In genomic region chr9:66126456-66127192, GRCm38 (mm10) we compare ENCODE assay signal across 7 mouse cellular contexts. TPM values are rescaled to one million over a fixed set of nuclear protein-coding genes. Genes with fewer than 3 reads are reported as not detected.
DNase-seq lines count a peak whose midpoint lies in the region; ATAC-seq and TF ChIP-seq lines count a peak whose summit lies in the region.

TSS of gene Snx1 (minus strand) at chr9:66126587.
TSS of gene Ciao2a (plus strand) at chr9:66126611.

- peaks cover 44% of the 10 kb centered on the region for H3K4me1 ChIP-seq in embryonic facial prominence, embryonic 10.5 days
- 0 out of 2 replicates have a peak, but pooled peaks cover 9% of the 10 kb centered on the region for H3K4me1 ChIP-seq in intestine, postnatal 0 days (replicated peaks; ENCODE audit: control insufficient read depth, insufficient read depth, low read length)
- peaks cover 33% of the 10 kb centered on the region for H3K4me1 ChIP-seq in midbrain, embryonic 12.5 days
- H3K4me1 ChIP-seq in small intestine, adult 2 months (ENCODE audit: control insufficient read depth, insufficient read depth, insufficient read length, low read length), result peaks cover 6% of the 10 kb centered on the region; the same call in 1 of the 2 replicates

- WGBS in embryonic facial prominence, embryonic 10.5 days, result 2% methylated on average over 34 of the region's 34 CpGs
- under 1% methylated on average over 34 of the region's 34 CpGs for WGBS in intestine, postnatal 0 days
- WGBS in midbrain, embryonic 12.5 days, result 2% methylated on average over 34 of the region's 34 CpGs
- under 1% methylated on average over 34 of the region's 34 CpGs for WGBS in small intestine, adult 2 months

- peak within 1 kb of the TSS; percentile 92 for H3K27ac ChIP-seq in embryonic facial prominence, embryonic 10.5 days (replicated peaks)
- peak within 1 kb of the TSS; percentile 65 for H3K27ac ChIP-seq in intestine, postnatal 0 days (ENCODE audit: low read depth, low read length)
- peak within 1 kb of the TSS; percentile 92 for H3K27ac ChIP-seq in midbrain, embryonic 12.5 days (replicated peaks)
- H3K27ac ChIP-seq in small intestine, adult 2 months (ENCODE audit: insufficient read depth, low read depth, low read length), result peak within 1 kb of the TSS; percentile 55

- TF ChIP-seq CTCF in intestine, postnatal 0 days (IDR thresholded peaks at IDR 0.05; ENCODE audit: low read depth), result peak; percentile 20; the same call in 1 of the 2 replicates
- TF ChIP-seq CTCF in small intestine, adult 2 months (IDR thresholded peaks at IDR 0.05; ENCODE audit: extremely low read depth, insufficient read length, insufficient replicate concordance, low read depth, low read length), result no peak

- peaks cover 17% of the 10 kb centered on the region for H3K36me3 ChIP-seq in embryonic facial prominence, embryonic 10.5 days (replicated peaks)
- H3K36me3 ChIP-seq in intestine, postnatal 0 days (ENCODE audit: control insufficient read depth, insufficient read depth), result peaks cover 13% of the 10 kb centered on the region; the same call in 1 of the 2 replicates
- H3K36me3 ChIP-seq in midbrain, embryonic 12.5 days, result no peaks in the 10 kb centered on the region
- peaks cover 5% of the 10 kb centered on the region for H3K36me3 ChIP-seq in small intestine, adult 2 months (ENCODE audit: control insufficient read depth, insufficient read depth, low read length)

- peak; percentile 93 for DNase-seq in adrenal gland, postnatal 10 days
- DNase-seq in embryonic facial prominence, embryonic 10.5 days (ENCODE audit: low spot score), result peak; percentile 91
- peak; percentile 91 for DNase-seq in gonadal fat pad, adult 2 months (ENCODE audit: low read depth)
- DNase-seq in left cerebral cortex, postnatal 4 days, result peak; percentile 93

- no peaks in the 10 kb centered on the region for H3K27me3 ChIP-seq in embryonic facial prominence, embryonic 10.5 days (replicated peaks; ENCODE audit: low read depth, poor library complexity, severe bottlenecking)
- no peaks in the 10 kb centered on the region for H3K27me3 ChIP-seq in intestine, postnatal 0 days (replicated peaks; ENCODE audit: control insufficient read depth, insufficient read depth, low read length)
- no peaks in the 10 kb centered on the region for H3K27me3 ChIP-seq in midbrain, embryonic 12.5 days
- no peaks in the 10 kb centered on the region for H3K27me3 ChIP-seq in small intestine, adult 2 months (ENCODE audit: control insufficient read depth, insufficient read depth, low read length)

- H3K4me2 ChIP-seq in intestine, postnatal 0 days (replicated peaks; ENCODE audit: low read depth), result peak within 1 kb of the TSS; percentile 81
- peak within 1 kb of the TSS; percentile 80 for H3K4me2 ChIP-seq in midbrain, embryonic 12.5 days (replicated peaks)

- peak; percentile 80 for ATAC-seq in intestine, postnatal 0 days
- peak; percentile 62 for ATAC-seq in midbrain, embryonic 12.5 days (ENCODE audit: low FRiP score, low read depth)

- H3K4me3 ChIP-seq in embryonic facial prominence, embryonic 10.5 days, result peak within 1 kb of the TSS; percentile 86
- H3K4me3 ChIP-seq in intestine, postnatal 0 days (ENCODE audit: low read depth, low read length), result peak within 1 kb of the TSS; percentile 63
- peak within 1 kb of the TSS; percentile 64 for H3K4me3 ChIP-seq in midbrain, embryonic 12.5 days
- peak within 1 kb of the TSS; percentile 76 for H3K4me3 ChIP-seq in small intestine, adult 2 months (ENCODE audit: low read depth, low read length)

- intact Hi-C loops in left cerebral cortex, postnatal 4 days (cut with DNase I), result no loop called here

- no peaks in the 10 kb centered on the region for H3K9me3 ChIP-seq in embryonic facial prominence, embryonic 10.5 days
- no peaks in the 10 kb centered on the region for H3K9me3 ChIP-seq in intestine, postnatal 0 days (ENCODE audit: control insufficient read depth)
- no peaks in the 10 kb centered on the region for H3K9me3 ChIP-seq in midbrain, embryonic 12.5 days

- peak; percentile 70; the same call in 1 of the 2 replicates for TF ChIP-seq POLR2A in small intestine, adult 2 months (IDR thresholded peaks at IDR 0.05; ENCODE audit: low read depth, low read length)

- H3K9ac ChIP-seq in intestine, postnatal 0 days (ENCODE audit: low read depth, low read length), result peak within 1 kb of the TSS; percentile 71
- H3K9ac ChIP-seq in midbrain, embryonic 12.5 days (replicated peaks), result peak within 1 kb of the TSS; percentile 71

RNA-seq across cellular contexts. Expression of gene Snx1, which starts in this region (rescaled TPM):
- 10 to 100 TPM; 72.3 to 81.3 TPM for total RNA-seq in adrenal gland, postnatal 10 days (2021)
- 124 and 129 TPM in 2 replicates for polyA plus RNA-seq in embryonic facial prominence, embryonic 10.5 days (2016; fragmentation: Nextera tagmentation; extraction: Ambion mirVana)
- 131 and 133 TPM in 2 replicates for polyA plus RNA-seq in gonadal fat pad, adult 2 months (2012; rRNA removed)
- 122 and 133 TPM in 2 replicates for polyA plus RNA-seq in intestine, postnatal 0 days (2015; fragmentation: Nextera tagmentation; extraction: Ambion mirVana)
- 10 to 100 TPM; 48.9 to 50.0 TPM for total RNA-seq in left cerebral cortex, postnatal 4 days (2021)
- 135 and 136 TPM in 2 replicates for polyA plus RNA-seq in midbrain, embryonic 12.5 days (2016; fragmentation: Nextera tagmentation; extraction: Ambion mirVana)
- 15.1 and 32.2 TPM in 2 replicates for polyA plus RNA-seq in small intestine, adult 2 months (2012; rRNA removed)

RNA-seq across cellular contexts. Expression of gene Ciao2a, which starts in this region (rescaled TPM):
- total RNA-seq in adrenal gland, postnatal 10 days (2021), result 10 to 100 TPM; 89.9 to 97.4 TPM
- polyA plus RNA-seq in embryonic facial prominence, embryonic 10.5 days (2016; fragmentation: Nextera tagmentation; extraction: Ambion mirVana), result 159 and 162 TPM in 2 replicates
- polyA plus RNA-seq in gonadal fat pad, adult 2 months (2012; rRNA removed), result 15.7 and 18.5 TPM in 2 replicates
- polyA plus RNA-seq in intestine, postnatal 0 days (2015; fragmentation: Nextera tagmentation; extraction: Ambion mirVana), result 201 and 207 TPM in 2 replicates
- total RNA-seq in left cerebral cortex, postnatal 4 days (2021), result 10 to 100 TPM; 23.7 to 27.9 TPM
- polyA plus RNA-seq in midbrain, embryonic 12.5 days (2016; fragmentation: Nextera tagmentation; extraction: Ambion mirVana), result 126 and 133 TPM in 2 replicates
- polyA plus RNA-seq in small intestine, adult 2 months (2012; rRNA removed), result 5.1 and 5.3 TPM in 2 replicates

Comparison
In these comparisons a context has a peak if more than half of its experiments do, and no peak if none do; other contexts are left out.
1. Peak in every context shown above with its lines: DNase-seq, ATAC-seq, H3K4me3 ChIP-seq and H3K27ac ChIP-seq.